Mouse (Mus musculus) lung, embryonic 14.5 days (tissue): ENCODE data around the gene 4933430I17Rik. TPM values are rescaled to one million over a fixed set of nuclear protein-coding genes. Genes with fewer than 3 reads are reported as not detected.

ENCODE experiments used
- ATAC-seq: fragments of 200-750 bp; cut with Nextera tagmentation; 2 replicates; pipeline ENCODE4 v1.8.0; 2017; ENCODE audit warnings: mild to moderate bottlenecking, moderate TSS enrichment, moderate library complexity; ENCODE audit not compliant: insufficient read depth
- DNase-seq: peaks from one replicate; pipeline ENCODE4 v3.0.0-alpha.2; 2015
- H3K27ac ChIP-seq: fragments of 300-500 bp; sonication (generic); 2 replicates; pipeline ENCODE4 v1.5.1; 2014; ENCODE audit warnings: low read depth, mild to moderate bottlenecking, moderate library complexity
- H3K27me3 ChIP-seq: fragments of 300-500 bp; sonication (generic); 2 replicates; pipeline ENCODE4 v1.6.1; 2014; ENCODE audit warnings: low read length, control low read depth; ENCODE audit not compliant: insufficient read depth
- H3K36me3 ChIP-seq: fragments of 300-500 bp; sonication (generic); 2 replicates; pipeline ENCODE4 v1.6.1; 2014; ENCODE audit warnings: control low read depth; ENCODE audit not compliant: insufficient read depth
- H3K4me1 ChIP-seq: fragments of 300-500 bp; sonication (generic); 2 replicates; pipeline ENCODE4 v1.6.1; 2014; ENCODE audit warnings: antibody characterized with exemption, control low read depth; ENCODE audit not compliant: insufficient read depth
- H3K4me2 ChIP-seq: fragments of 300-500 bp; sonication (generic); 2 replicates; pipeline ENCODE4 v1.6.1; 2014; ENCODE audit warnings: mild to moderate bottlenecking
- H3K4me3 ChIP-seq: fragments of 300-500 bp; sonication (generic); 2 replicates; pipeline ENCODE4 v1.5.1; 2014; ENCODE audit warnings: low read depth, low read length
- H3K9ac ChIP-seq: fragments of 300-500 bp; sonication (generic); 2 replicates; pipeline ENCODE4 v1.6.1; 2014
- H3K9me3 ChIP-seq: fragments of 300-500 bp; sonication (generic); 2 replicates; pipeline ENCODE4 v1.6.1; 2016; ENCODE audit warnings: low read depth, low read length, control low read depth
- CTCF ChIP-seq: IDR thresholded peaks from 2 replicates; pipeline ENCODE4 v1.5.1; 2016; ENCODE audit warnings: antibody characterized with exemption, low read depth
- WGBS: fragments of 180-500 bp; shearing (Covaris S2); extraction: QIAGEN DNeasy Blood & Tissue Kit; methylation state at CpG from one replicate; pipeline ENCODE4 v1.1.7; 2014; 5-methylcytosine and 5-hydroxymethylcytosine counted together
- polyA plus RNA-seq: library from polyadenylated mRNA; unstranded; fragments of >200 nt; fragmentation: Nextera tagmentation; extraction: Ambion mirVana; gene quantifications from 2 replicates; pipeline ENCODE4 v1.2.1, GENCODE M21; 2014

Gene 4933430I17Rik
- polyA plus RNA-seq, 1 experiment from 2014 or later: 0.68 TPM

DNA sequence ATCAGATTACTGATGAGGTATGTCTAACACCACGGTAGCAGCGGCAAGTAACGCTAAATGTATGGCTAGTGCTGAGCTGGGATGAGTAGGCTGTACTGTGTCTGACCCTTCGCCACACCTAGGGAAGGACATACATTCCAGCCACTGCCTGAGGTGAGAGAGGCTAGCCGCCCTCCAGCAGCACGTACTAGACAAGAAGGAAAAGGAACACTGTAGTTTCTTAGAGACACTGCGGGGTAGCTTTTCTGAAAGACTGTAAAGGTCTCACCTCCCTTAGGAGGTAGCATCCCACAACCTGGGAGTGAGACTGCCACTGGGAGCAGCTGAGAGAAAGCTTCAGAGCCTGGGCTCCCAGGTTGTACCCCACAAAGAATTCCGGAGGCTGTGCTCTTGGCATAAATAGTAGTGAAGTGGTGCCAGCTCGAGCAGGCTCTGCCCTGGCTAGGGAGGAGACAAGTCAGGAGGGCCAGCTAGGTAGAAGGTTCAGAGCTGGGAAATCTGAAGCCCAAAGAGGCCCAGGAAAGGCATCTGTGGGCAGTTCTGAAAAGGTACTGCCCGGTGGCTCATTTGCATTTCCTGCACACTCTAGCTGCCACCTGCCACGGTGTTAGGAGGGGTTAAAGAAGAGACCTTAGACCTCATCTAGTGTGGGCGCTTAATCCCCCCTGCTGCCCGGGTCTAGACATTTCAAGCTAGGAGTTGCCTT, 6.6 kb upstream of the 4933430I17Rik start:
- Histone ChIP-seq H3K9ac (peak overlapping the region; percentile 76), H3K9me3 (no peaks in the 10 kb centered on the region), H3K4me3 (peak overlapping the region; percentile 72), H3K27ac (peak overlapping the region; percentile 92; the same call in 1 of the 2 replicates), H3K4me2 (peak overlapping the region; percentile 81), H3K27me3 (no peaks in the 10 kb centered on the region), H3K36me3 (peaks cover 12% of the 10 kb centered on the region; the same call in 1 of the 2 replicates), H3K4me1 (peaks cover 26% of the 10 kb centered on the region)
- 37% methylated on average over 13 of the region's 13 CpGs for WGBS
- ATAC-seq (no peak), DNase-seq (peak; percentile 19)
- TF ChIP-seq CTCF: no peak

DNA sequence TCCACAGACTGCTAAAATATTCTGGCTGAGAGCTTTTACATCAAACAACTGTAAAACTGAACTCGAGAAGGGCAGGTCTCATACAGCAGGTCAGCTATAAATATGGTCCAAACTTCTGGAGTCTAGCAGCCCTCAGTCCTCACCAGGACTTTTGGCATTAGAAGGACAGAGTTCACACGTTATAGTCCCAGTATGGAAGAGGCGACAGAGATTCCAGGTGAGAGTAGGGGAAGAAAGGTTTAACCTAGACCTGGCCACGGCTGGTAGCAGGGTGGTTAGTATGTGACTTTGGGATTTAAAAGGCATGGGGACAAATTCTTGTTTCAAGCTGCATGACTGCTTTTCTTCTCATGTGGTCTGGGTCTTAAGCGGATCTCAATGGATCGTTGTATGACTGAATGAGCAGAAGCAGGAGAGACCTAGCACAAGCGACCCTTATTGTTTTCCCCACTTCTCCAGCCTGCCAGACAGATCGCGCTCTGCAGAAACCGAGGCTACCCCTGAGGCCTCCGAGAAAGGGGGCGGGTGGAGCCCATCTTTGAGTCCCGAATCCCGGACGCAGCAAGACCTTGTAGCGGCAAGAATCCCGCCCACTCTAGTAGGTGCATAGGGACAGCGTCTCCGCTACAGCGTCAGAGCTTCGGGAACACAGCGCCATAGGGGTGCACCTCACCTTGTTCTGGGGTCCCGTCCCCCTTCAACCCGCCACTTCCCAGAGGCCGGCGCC, 5.9 kb upstream of the 4933430I17Rik start:
- Histone ChIP-seq H3K27me3 (no peaks in the 10 kb centered on the region), H3K4me3 (peak overlapping the region; percentile 72), H3K9ac (peak overlapping the region; percentile 76), H3K4me2 (peak overlapping the region; percentile 81), H3K36me3 (peaks cover 12% of the 10 kb centered on the region; the same call in 1 of the 2 replicates), H3K4me1 (peaks cover 31% of the 10 kb centered on the region), H3K9me3 (no peaks in the 10 kb centered on the region), H3K27ac (peak overlapping the region; percentile 92)
- ATAC-seq (peak; percentile 75), DNase-seq (no peak)
- WGBS: 1% methylated on average over 26 of the region's 26 CpGs
- no peak for TF ChIP-seq CTCF

- Histone ChIP-seq H3K4me2 (peak within 1 kb of the TSS; percentile 81), H3K4me3 (peak within 1 kb of the TSS; percentile 72), H3K9ac (peak within 1 kb of the TSS; percentile 76), H3K27ac (peak within 1 kb of the TSS; percentile 92), H3K9me3 (no peaks in the 10 kb centered on the region), H3K36me3 (peaks cover 12% of the 10 kb centered on the region; the same call in 1 of the 2 replicates), H3K4me1 (peaks cover 32% of the 10 kb centered on the region), H3K27me3 (no peaks in the 10 kb centered on the region)
- TF ChIP-seq CTCF: no peak
- ATAC-seq: peak; percentile 89
- peak; percentile 95 for DNase-seq
- WGBS: 1% methylated on average over 37 of the region's 37 CpGs
Measured at GRCm38 (mm10) chr4:62519849-62520233, 5.3 kb upstream of the 4933430I17Rik start, which contains the start of gene Alad. TSS of gene Alad (minus strand) at chr4:62519918.

- no peak overlapping the region for H3K27ac ChIP-seq
- peaks cover 12% of the 10 kb centered on the region; the same call in 1 of the 2 replicates for H3K36me3 ChIP-seq
- no peaks in the 10 kb centered on the region for H3K9me3 ChIP-seq
- H3K27me3 ChIP-seq: no peaks in the 10 kb centered on the region
- no peak for TF ChIP-seq CTCF
- H3K4me1 ChIP-seq: peaks cover 26% of the 10 kb centered on the region
- H3K9ac ChIP-seq: no peak overlapping the region
- ATAC-seq (no peak), DNase-seq (no peak)
- H3K4me3 ChIP-seq: no peak overlapping the region
- 87% methylated on average over 2 of the region's 2 CpGs for WGBS
- no peak overlapping the region for H3K4me2 ChIP-seq
Measured at GRCm38 (mm10) chr4:62520892-62521400, 4.2 kb upstream of the 4933430I17Rik start.

- Histone ChIP-seq H3K4me1 (peaks cover 6% of the 10 kb centered on the region), H3K9me3 (no peaks in the 10 kb centered on the region), H3K27me3 (no peaks in the 10 kb centered on the region), H3K4me3 (peak overlapping the region; percentile 86), H3K27ac (no peak overlapping the region), H3K4me2 (peak overlapping the region; percentile 93), H3K9ac (peak overlapping the region; percentile 25; the same call in 1 of the 2 replicates), H3K36me3 (peaks cover 12% of the 10 kb centered on the region; the same call in 1 of the 2 replicates)
- no peak for TF ChIP-seq CTCF
- no peak for DNase-seq
- ATAC-seq: no peak
- 2% methylated on average over 10 of the region's 10 CpGs for WGBS
Measured at GRCm38 (mm10) chr4:62525489-62525811, 281 bp downstream of the 4933430I17Rik start.

GRCm38 (mm10) chr4:62526256-62526655, 1.1 kb downstream of the 4933430I17Rik start:
- ATAC-seq: no peak
- H3K9me3 ChIP-seq: no peaks in the 10 kb centered on the region
- H3K4me2 ChIP-seq: no peak overlapping the region
- peaks cover 6% of the 10 kb centered on the region for H3K4me1 ChIP-seq
- DNase-seq: no peak
- 67% methylated on average over 2 of the region's 2 CpGs for WGBS
- H3K9ac ChIP-seq: no peak overlapping the region
- TF ChIP-seq CTCF: no peak
- H3K27me3 ChIP-seq: no peaks in the 10 kb centered on the region
- H3K27ac ChIP-seq: no peak overlapping the region
- H3K36me3 ChIP-seq: peaks cover 12% of the 10 kb centered on the region; the same call in 1 of the 2 replicates
- H3K4me3 ChIP-seq: no peak overlapping the region

- Histone ChIP-seq H3K27ac (no peak overlapping the region), H3K4me2 (no peak overlapping the region), H3K4me1 (peaks cover 6% of the 10 kb centered on the region), H3K27me3 (no peaks in the 10 kb centered on the region), H3K36me3 (peaks cover 6% of the 10 kb centered on the region; the same call in 1 of the 2 replicates), H3K9ac (no peak overlapping the region), H3K9me3 (no peaks in the 10 kb centered on the region), H3K4me3 (no peak overlapping the region)
- no peak for ATAC-seq
- 81% methylated on average over 4 of the region's 4 CpGs for WGBS
- DNase-seq: no peak
- TF ChIP-seq CTCF: no peak
Measured at GRCm38 (mm10) chr4:62527655-62528054, 2.5 kb downstream of the 4933430I17Rik start.
